Mouse (Mus musculus) inflammation-experienced regulatory T-cells (primary cell): ENCODE data around the gene Ascc2. TPM values are rescaled to one million over a fixed set of nuclear protein-coding genes. Genes with fewer than 3 reads are reported as not detected.

Experiments used
- polyA plus RNA-seq, 2 experiments: library from polyadenylated mRNA; unstranded; fragments of 100-300 nt; shearing (Covaris generic); gene quantifications; one replicate each; pipeline ENCODE4 v1.2.1; 2017

The Ascc2 gene
- polyA plus RNA-seq: 10 to 100 TPM; 40.0 to 48.8 TPM

GRCm38 (mm10) chr11:4637534-4638234, at the start of gene Ascc2:
Ascc2 (plus strand) TSS chr11:4637747.

GRCm38 (mm10) chr11:4594608-4595500, 42.7 kb upstream of the Ascc2 start, which contains the start of gene Mtmr3:
Mtmr3 (minus strand) TSS chr11:4594863.

DNA sequence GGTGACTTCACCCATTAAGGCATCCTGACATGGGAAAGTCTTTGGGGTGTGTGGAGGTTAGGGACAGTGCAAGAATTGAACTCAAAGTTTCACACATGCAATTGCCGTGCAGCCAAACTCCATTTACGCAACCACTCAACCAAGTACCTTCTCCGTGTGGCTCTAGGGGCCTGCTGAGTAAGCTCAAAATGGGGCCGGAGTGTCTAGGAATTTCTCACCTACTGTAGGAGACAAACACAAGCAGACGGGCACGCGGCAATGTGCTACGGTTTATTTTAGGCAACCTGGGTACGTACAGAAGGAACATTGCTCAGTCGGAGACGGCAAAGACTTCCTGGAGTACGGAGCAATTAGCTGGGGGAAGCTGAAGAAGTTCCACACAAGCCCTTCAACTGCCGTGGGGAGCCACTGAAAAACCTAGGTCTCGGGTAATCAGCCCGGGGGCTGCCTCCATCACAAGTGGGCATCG, 17.5 kb upstream of the Ascc2 start, which contains the start of gene Gm11032:
Gene Gm11032, plus strand, starts transcription at position 51 of the 469 bp plus-strand sequence.

DNA sequence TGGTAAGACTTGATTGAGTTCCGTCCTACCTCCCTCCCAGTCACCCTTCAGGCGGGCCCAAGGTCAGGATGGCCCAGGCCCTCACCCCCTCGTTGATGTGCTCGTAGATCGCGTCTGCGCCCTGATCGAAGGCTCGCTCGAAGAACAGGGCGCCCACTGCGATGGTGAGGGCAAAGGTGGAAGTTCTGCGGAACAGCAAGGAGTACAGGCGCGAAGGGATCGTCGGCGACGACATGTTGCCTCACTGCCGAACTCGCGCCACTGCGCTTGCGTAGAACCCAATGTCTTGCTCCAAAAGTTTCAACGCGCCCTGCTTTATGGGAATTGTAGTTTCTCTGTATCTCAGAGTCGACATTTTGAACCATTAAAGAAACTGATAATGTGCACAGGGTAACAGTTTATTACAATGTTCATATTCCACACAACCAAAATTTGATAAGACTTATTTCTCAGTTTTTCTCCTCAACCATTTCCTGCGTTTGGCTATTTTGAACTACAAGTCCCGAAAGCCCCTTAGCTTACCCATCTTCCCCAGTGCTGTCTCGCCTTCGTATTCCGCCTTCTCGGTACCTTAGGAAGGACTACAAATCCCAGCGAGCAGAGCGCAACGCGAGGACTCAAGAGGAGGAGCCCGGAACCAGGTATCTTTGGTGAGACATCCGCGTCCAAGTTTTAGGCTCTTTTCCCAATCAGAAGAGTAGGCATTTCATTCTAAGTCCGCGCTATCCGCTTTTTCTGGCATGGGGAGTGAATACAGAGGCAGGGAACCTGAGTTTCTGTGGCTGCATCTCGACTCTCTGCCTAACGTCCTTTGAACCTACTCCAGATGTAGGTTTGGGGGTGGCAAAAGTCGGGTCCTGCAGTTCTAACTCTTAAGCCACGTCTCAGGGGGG, 66.8 kb downstream of the Ascc2 start, which contains the start of the genes Uqcr10 and Zmat5:
Gene Uqcr10, minus strand, starts transcription at position 271 of the 893 bp plus-strand sequence.
Gene Zmat5, plus strand, starts transcription at position 607 of the 893 bp plus-strand sequence.

Other genes with a start within 250 kb of the Ascc2 start
- 1 to 10 TPM; 1.9 to 2.1 TPM for gene Hormad2, start 196.6 kb upstream of the Ascc2 start, polyA plus RNA-seq
- 100 to 1,000 TPM in 1 of 2 experiments, 10 to 100 TPM in 1; 98.1 to 112 TPM for gene Mtmr3, start 42.9 kb upstream of the Ascc2 start, polyA plus RNA-seq
- gene Gm11032, start 17.7 kb upstream of the Ascc2 start, polyA plus RNA-seq: not detected
- gene Uqcr10, start 66.6 kb downstream of the Ascc2 start, polyA plus RNA-seq: 100 to 1,000 TPM; 303 to 324 TPM
- 10 to 100 TPM; 91.2 to 97.5 TPM for gene Zmat5, start 66.9 kb downstream of the Ascc2 start, polyA plus RNA-seq
- under 1 TPM in 1 of 2 experiments, not detected in 1; 0.12 TPM for gene Cabp7, start 109.0 kb downstream of the Ascc2 start, polyA plus RNA-seq
- gene Nf2, start 211.8 kb downstream of the Ascc2 start, polyA plus RNA-seq: 10 to 100 TPM; 44.7 to 45.5 TPM
- 10 to 100 TPM; 31.1 to 34.4 TPM for gene Nipsnap1, start 236.2 kb downstream of the Ascc2 start, polyA plus RNA-seq